Mouse (Mus musculus): ENCODE measurements around the gene Zfp526.

- TF ChIP-seq USF2 (conservative IDR thresholded peaks at IDR 0.05; ENCODE audit: low read depth, low read length) (no peak), POLR2AphosphoS2 (IDR thresholded peaks at IDR 0.05; ENCODE audit: low read depth, low read length) (no peak), CTCF (conservative IDR thresholded peaks at IDR 0.05 in 1 of 2, IDR thresholded peaks at IDR 0.05 in 1 of 2; ENCODE audit: low read depth in 2 of 2, low read length in 2 of 2) (no peak), RCOR1 (conservative IDR thresholded peaks at IDR 0.05; ENCODE audit: low read depth, low read length) (no peak), USF1 (IDR thresholded peaks at IDR 0.05; ENCODE audit: low read depth, low read length) (no peak), POLR2A (IDR thresholded peaks at IDR 0.05; ENCODE audit: low read depth, low read length) (no peak), ZNF384 (IDR thresholded peaks at IDR 0.05; ENCODE audit: low read depth, low read length) (no peak), BHLHE40 (IDR thresholded peaks at IDR 0.05; ENCODE audit: low read depth, low read length) (no peak), CHD1 (IDR thresholded peaks at IDR 0.05; ENCODE audit: low read depth, low read length) (no peak), UBTF (IDR thresholded peaks at IDR 0.05; ENCODE audit: low read depth, low read length) (no peak), NRF1 (IDR thresholded peaks at IDR 0.05; ENCODE audit: low read depth, low read length) (no peak)
Measured at GRCm38 (mm10) chr7:25178317-25178716, 42.9 kb upstream of the Zfp526 start.
